Mouse (Mus musculus) embryonic facial prominence, embryonic 11.5 days (tissue): ENCODE measurements around the gene Rrp15. TPM values are rescaled to one million over a fixed set of nuclear protein-coding genes. Genes with fewer than 3 reads are reported as not detected.
A peak's percentile ranks its signal among the peaks of the same experiment; 100 is the strongest.

Source experiments
- ATAC-seq: fragments of 200-750 bp; cut with Nextera tagmentation; replicated peaks from 2 replicates; pipeline ENCODE4 v1.8.0; 2017; ENCODE audit warnings: low read depth; ENCODE audit not compliant: insufficient number of reproducible peaks, low FRiP score, low TSS enrichment
- DNase-seq: peaks from one replicate; pipeline ENCODE4 v3.0.0-alpha.2; 2015; ENCODE audit warnings: low spot score
- H3K27ac ChIP-seq: fragments of 300-500 bp; sonication (generic); replicated peaks from 2 replicates; pipeline ENCODE4 v1.5.1; 2014; ENCODE audit warnings: mild to moderate bottlenecking, low read depth, low read length, control low read depth
- H3K27me3 ChIP-seq: fragments of 300-500 bp; sonication (generic); 2 replicates; pipeline ENCODE4 v1.6.1; 2014; ENCODE audit warnings: mild to moderate bottlenecking, low read length, moderate library complexity, mixed read lengths; ENCODE audit not compliant: control insufficient read depth, insufficient read depth
- H3K36me3 ChIP-seq: fragments of 300-500 bp; sonication (generic); replicated peaks from 2 replicates; pipeline ENCODE4 v1.6.1; 2014; ENCODE audit warnings: low read depth, mild to moderate bottlenecking, low read length, moderate library complexity, mixed read lengths; ENCODE audit not compliant: control insufficient read depth, insufficient read depth
- H3K4me1 ChIP-seq: fragments of 300-500 bp; sonication (generic); 2 replicates; pipeline ENCODE4 v1.6.1; 2014; ENCODE audit warnings: low read length, mixed read lengths; ENCODE audit not compliant: control insufficient read depth, insufficient read depth
- H3K4me2 ChIP-seq: fragments of 300-500 bp; sonication (generic); 2 replicates; pipeline ENCODE4 v1.6.1; 2014; ENCODE audit warnings: low read depth, mild to moderate bottlenecking, control low read depth, low read length, moderate library complexity
- H3K4me3 ChIP-seq: fragments of 300-500 bp; sonication (generic); 2 replicates; pipeline ENCODE4 v1.5.1; 2014; ENCODE audit warnings: low read depth, low read length, control low read depth
- H3K9ac ChIP-seq: fragments of 300-500 bp; sonication (generic); replicated peaks from 2 replicates; pipeline ENCODE4 v1.6.1; 2014; ENCODE audit warnings: mild to moderate bottlenecking, control low read depth, low read length
- H3K9me3 ChIP-seq: fragments of 300-500 bp; sonication (generic); replicated peaks from 2 replicates; pipeline ENCODE4 v1.6.1; 2016; ENCODE audit warnings: mild to moderate bottlenecking, low read length, inconsistent platforms, mixed read lengths; ENCODE audit not compliant: control insufficient read depth
- WGBS: fragments of 180-500 bp; shearing (Covaris S2); extraction: QIAGEN DNeasy Blood & Tissue Kit; methylation state at CpG from one replicate; pipeline ENCODE4 v1.1.7; 2014; 5-methylcytosine and 5-hydroxymethylcytosine counted together
- polyA plus RNA-seq: library from polyadenylated mRNA; unstranded; fragments of >200 nt; fragmentation: Nextera tagmentation; extraction: Ambion mirVana; gene quantifications from 2 replicates; pipeline ENCODE4 v1.2.1, GENCODE M21; 2014

Gene Rrp15
- polyA plus RNA-seq, 1 experiment from 2014 or later, result 87.4 TPM

- peak; percentile 61 for DNase-seq
- 2% methylated on average over 12 of the region's 12 CpGs for whole genome bisulfite sequencing
- peak within 1 kb of the TSS; percentile 59 for H3K4me3 ChIP-seq
Observed at GRCm38 (mm10) chr1:186705915-186706248, 43.3 kb downstream of the Rrp15 start, which contains the start of gene Tgfb2. Gene Tgfb2, minus strand, starts transcription at chr1:186705989.

GRCm38 (mm10) chr1:186705203-186705914 is 43.8 kb downstream of the Rrp15 start:
- Histone ChIP-seq H3K9me3 (no peaks in the 10 kb centered on the region), H3K9ac (peak overlapping the region; percentile 81), H3K27ac (peak overlapping the region; percentile 77), H3K4me1 (no peaks in the 10 kb centered on the region), H3K4me3 (peak overlapping the region; percentile 59), H3K4me2 (peak overlapping the region; percentile 87), H3K36me3 (no peaks in the 10 kb centered on the region), H3K27me3 (no peaks in the 10 kb centered on the region)
- peak; percentile 77 for ATAC-seq
- under 1% methylated on average over 61 of the region's 65 CpGs for WGBS
- DNase-seq, result peak; percentile 79

More at GRCm38 (mm10) chr1:186705915-186706248, 43.3 kb downstream of the Rrp15 start, which contains the start of gene Tgfb2:
- H3K9ac ChIP-seq, result peak within 1 kb of the TSS; percentile 81
- no peaks in the 10 kb centered on the region for H3K4me1 ChIP-seq
- no peaks in the 10 kb centered on the region for H3K9me3 ChIP-seq
- H3K27ac ChIP-seq, result peak within 1 kb of the TSS; percentile 77
- no peaks in the 10 kb centered on the region for H3K36me3 ChIP-seq
- ATAC-seq, result peak; percentile 39; the same call in 1 of the 2 replicates
- H3K27me3 ChIP-seq, result no peaks in the 10 kb centered on the region
- H3K4me2 ChIP-seq, result peak within 1 kb of the TSS; percentile 87

GRCm38 (mm10) chr1:186703980-186704701 is 45.0 kb downstream of the Rrp15 start:
- no peaks in the 10 kb centered on the region for H3K27me3 ChIP-seq
- DNase-seq, result peak; percentile 54
- peak overlapping the region; percentile 59 for H3K4me3 ChIP-seq
- peak overlapping the region; percentile 47; the same call in 1 of the 2 replicates for H3K27ac ChIP-seq
- no peaks in the 10 kb centered on the region for H3K9me3 ChIP-seq
- peak overlapping the region; percentile 87 for H3K4me2 ChIP-seq
- under 1% methylated on average over 36 of the region's 36 CpGs for WGBS
- H3K4me1 ChIP-seq, result no peaks in the 10 kb centered on the region
- H3K9ac ChIP-seq, result peak overlapping the region; percentile 81
- no peaks in the 10 kb centered on the region for H3K36me3 ChIP-seq
- ATAC-seq, result no peak

- peak overlapping the region; percentile 47; the same call in 1 of the 2 replicates for H3K27ac ChIP-seq
- H3K9ac ChIP-seq, result peak overlapping the region; percentile 81
- H3K4me3 ChIP-seq, result peak overlapping the region; percentile 59
- no peaks in the 10 kb centered on the region for H3K9me3 ChIP-seq
- H3K27me3 ChIP-seq, result no peaks in the 10 kb centered on the region
- H3K4me2 ChIP-seq, result peak overlapping the region; percentile 87
- no peak for ATAC-seq
- WGBS, result under 1% methylated on average over 15 of the region's 15 CpGs
- no peaks in the 10 kb centered on the region for H3K4me1 ChIP-seq
- DNase-seq, result peak; percentile 42
- no peaks in the 10 kb centered on the region for H3K36me3 ChIP-seq
Observed at GRCm38 (mm10) chr1:186703256-186703979, 45.7 kb downstream of the Rrp15 start.

- 0 out of 2 replicates have a peak overlapping the region, but pooled peaks have one; percentile 13 for H3K9ac ChIP-seq
- no peaks in the 10 kb centered on the region for H3K27me3 ChIP-seq
- 14% methylated on average over 15 of the region's 15 CpGs for WGBS
- no peaks in the 10 kb centered on the region for H3K4me1 ChIP-seq
- H3K36me3 ChIP-seq, result no peaks in the 10 kb centered on the region
- no peaks in the 10 kb centered on the region for H3K9me3 ChIP-seq
- H3K4me3 ChIP-seq, result peak overlapping the region; percentile 59
- ATAC-seq (no peak), DNase-seq (peak; percentile 41)
- peak overlapping the region; percentile 87 for H3K4me2 ChIP-seq
- H3K27ac ChIP-seq, result peak overlapping the region; percentile 20; the same call in 1 of the 2 replicates
Observed at GRCm38 (mm10) chr1:186702391-186703255, 46.5 kb downstream of the Rrp15 start.

- H3K4me3 ChIP-seq, result no peak overlapping the region
- H3K4me1 ChIP-seq, result no peaks in the 10 kb centered on the region
- no peaks in the 10 kb centered on the region for H3K27me3 ChIP-seq
- H3K9me3 ChIP-seq, result no peaks in the 10 kb centered on the region
- no peaks in the 10 kb centered on the region for H3K36me3 ChIP-seq
- no peak overlapping the region for H3K9ac ChIP-seq
- DNase-seq (no peak), ATAC-seq (no peak)
- 71% methylated on average over 8 of the region's 8 CpGs for WGBS
- H3K27ac ChIP-seq, result no peak overlapping the region
- no peak overlapping the region for H3K4me2 ChIP-seq
Observed at GRCm38 (mm10) chr1:186701206-186701905, 47.8 kb downstream of the Rrp15 start.

GRCm38 (mm10) chr1:186700496-186700895 is 48.7 kb downstream of the Rrp15 start:
- ATAC-seq (no peak), DNase-seq (no peak)
- Histone ChIP-seq H3K9me3 (no peaks in the 10 kb centered on the region), H3K4me3 (no peak overlapping the region), H3K4me2 (no peak overlapping the region), H3K27ac (no peak overlapping the region), H3K4me1 (no peaks in the 10 kb centered on the region), H3K9ac (no peak overlapping the region), H3K27me3 (no peaks in the 10 kb centered on the region), H3K36me3 (no peaks in the 10 kb centered on the region)
- 74% methylated on average over 3 of the region's 3 CpGs for WGBS
